7 mouse cellular contexts compared by ENCODE assay signal in the genomic region with DNA sequence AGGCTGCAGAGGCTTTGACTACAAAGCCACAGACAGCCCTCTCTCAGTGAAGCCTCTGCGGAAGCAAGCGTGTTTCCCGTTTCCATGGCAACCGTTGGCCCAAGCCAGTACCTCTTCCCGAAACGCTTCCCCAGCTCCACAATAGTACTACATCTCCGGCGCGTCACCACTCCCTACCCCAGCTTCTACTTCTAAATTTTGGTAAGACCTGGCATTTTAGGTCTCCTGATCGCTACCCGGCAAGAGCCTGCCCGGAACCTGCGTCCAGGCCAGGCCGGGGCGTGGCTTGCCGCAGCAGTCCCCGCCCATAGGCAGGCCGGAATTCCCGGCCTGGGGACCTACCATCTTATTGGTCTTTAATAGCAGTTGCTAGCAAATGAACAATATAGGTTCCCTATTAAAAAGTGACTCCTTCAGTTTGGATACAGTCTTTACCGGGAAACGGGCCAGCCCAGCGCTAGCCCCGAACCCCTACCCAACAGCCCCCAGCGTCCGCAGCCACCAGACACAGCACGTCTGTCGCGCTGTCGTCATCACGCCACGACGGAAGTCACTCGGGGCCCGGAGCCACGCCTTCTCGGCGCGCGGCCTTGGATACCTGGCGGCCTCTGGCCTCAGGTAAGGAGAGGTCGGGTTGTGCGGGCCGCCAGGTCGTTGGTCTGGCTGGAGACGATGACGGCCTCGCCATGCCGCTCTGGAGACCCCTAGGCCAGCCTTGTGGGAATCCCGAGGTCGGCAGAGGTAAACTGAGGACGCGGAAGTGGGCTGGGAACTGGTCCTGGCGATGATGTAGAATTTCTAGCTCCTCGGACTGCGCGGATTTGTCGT. TPM values are rescaled to one million over a fixed set of nuclear protein-coding genes. Genes with fewer than 3 reads are reported as not detected.
DNase-seq lines count a peak whose midpoint lies in the region; ATAC-seq and TF ChIP-seq lines count a peak whose summit lies in the region.

Ift52 (plus strand) TSS at position 439 of the 828 bp plus-strand sequence.

- intact Hi-C loops in left cerebral cortex, postnatal 4 days (cut with DNase I), result no loop called here

- WGBS in embryonic facial prominence, embryonic 10.5 days, result under 1% methylated on average over 57 of the region's 57 CpGs
- WGBS in intestine, postnatal 0 days, result under 1% methylated on average over 57 of the region's 57 CpGs
- WGBS in midbrain, embryonic 12.5 days, result under 1% methylated on average over 57 of the region's 57 CpGs
- WGBS in small intestine, adult 2 months, result under 1% methylated on average over 57 of the region's 57 CpGs

- H3K36me3 ChIP-seq in embryonic facial prominence, embryonic 10.5 days (replicated peaks), result 0 out of 2 replicates have a peak, but pooled peaks cover 4% of the 10 kb centered on the region
- no peaks in the 10 kb centered on the region; the same call in 1 of the 2 replicates for H3K36me3 ChIP-seq in intestine, postnatal 0 days (ENCODE audit: control insufficient read depth, insufficient read depth)
- H3K36me3 ChIP-seq in midbrain, embryonic 12.5 days, result no peaks in the 10 kb centered on the region
- no peaks in the 10 kb centered on the region for H3K36me3 ChIP-seq in small intestine, adult 2 months (ENCODE audit: control insufficient read depth, insufficient read depth, low read length)

- H3K27me3 ChIP-seq in embryonic facial prominence, embryonic 10.5 days (replicated peaks; ENCODE audit: low read depth, poor library complexity, severe bottlenecking), result no peaks in the 10 kb centered on the region
- no peaks in the 10 kb centered on the region for H3K27me3 ChIP-seq in intestine, postnatal 0 days (replicated peaks; ENCODE audit: control insufficient read depth, insufficient read depth, low read length)
- no peaks in the 10 kb centered on the region for H3K27me3 ChIP-seq in midbrain, embryonic 12.5 days
- no peaks in the 10 kb centered on the region for H3K27me3 ChIP-seq in small intestine, adult 2 months (ENCODE audit: control insufficient read depth, insufficient read depth, low read length)

- peak within 1 kb of the TSS; percentile 71 for H3K9ac ChIP-seq in intestine, postnatal 0 days (ENCODE audit: low read depth, low read length)
- peak within 1 kb of the TSS; percentile 78 for H3K9ac ChIP-seq in midbrain, embryonic 12.5 days (replicated peaks)

- H3K4me2 ChIP-seq in intestine, postnatal 0 days (replicated peaks; ENCODE audit: low read depth), result peak within 1 kb of the TSS; percentile 71
- H3K4me2 ChIP-seq in midbrain, embryonic 12.5 days (replicated peaks), result peak within 1 kb of the TSS; percentile 63

- TF ChIP-seq POLR2A in small intestine, adult 2 months (IDR thresholded peaks at IDR 0.05; ENCODE audit: low read depth, low read length), result peak; percentile 68; the same call in 1 of the 2 replicates

- H3K9me3 ChIP-seq in embryonic facial prominence, embryonic 10.5 days, result no peaks in the 10 kb centered on the region
- no peaks in the 10 kb centered on the region for H3K9me3 ChIP-seq in intestine, postnatal 0 days (ENCODE audit: control insufficient read depth)
- H3K9me3 ChIP-seq in midbrain, embryonic 12.5 days, result no peaks in the 10 kb centered on the region

- no peak for TF ChIP-seq CTCF in intestine, postnatal 0 days (IDR thresholded peaks at IDR 0.05; ENCODE audit: low read depth)
- TF ChIP-seq CTCF in small intestine, adult 2 months (IDR thresholded peaks at IDR 0.05; ENCODE audit: extremely low read depth, insufficient read length, insufficient replicate concordance, low read depth, low read length), result no peak

- peak; percentile 96 for ATAC-seq in intestine, postnatal 0 days
- peak; percentile 96 for ATAC-seq in midbrain, embryonic 12.5 days (ENCODE audit: low FRiP score, low read depth)

- H3K27ac ChIP-seq in embryonic facial prominence, embryonic 10.5 days (replicated peaks), result peak within 1 kb of the TSS; percentile 90
- peak within 1 kb of the TSS; percentile 74 for H3K27ac ChIP-seq in intestine, postnatal 0 days (ENCODE audit: low read depth, low read length)
- peak within 1 kb of the TSS; percentile 64 for H3K27ac ChIP-seq in midbrain, embryonic 12.5 days (replicated peaks)
- peak within 1 kb of the TSS; percentile 44 for H3K27ac ChIP-seq in small intestine, adult 2 months (ENCODE audit: insufficient read depth, low read depth, low read length)

- peak; percentile 96 for DNase-seq in adrenal gland, postnatal 10 days
- peak; percentile 92 for DNase-seq in embryonic facial prominence, embryonic 10.5 days (ENCODE audit: low spot score)
- peak; percentile 38 for DNase-seq in gonadal fat pad, adult 2 months (ENCODE audit: low read depth)
- peak; percentile 90 for DNase-seq in left cerebral cortex, postnatal 4 days

- H3K4me3 ChIP-seq in embryonic facial prominence, embryonic 10.5 days, result peak within 1 kb of the TSS; percentile 86
- H3K4me3 ChIP-seq in intestine, postnatal 0 days (ENCODE audit: low read depth, low read length), result peak within 1 kb of the TSS; percentile 93
- peak within 1 kb of the TSS; percentile 91 for H3K4me3 ChIP-seq in midbrain, embryonic 12.5 days
- H3K4me3 ChIP-seq in small intestine, adult 2 months (ENCODE audit: low read depth, low read length), result peak within 1 kb of the TSS; percentile 95

- H3K4me1 ChIP-seq in embryonic facial prominence, embryonic 10.5 days, result peaks cover 11% of the 10 kb centered on the region
- no peaks in the 10 kb centered on the region for H3K4me1 ChIP-seq in intestine, postnatal 0 days (replicated peaks; ENCODE audit: control insufficient read depth, insufficient read depth, low read length)
- H3K4me1 ChIP-seq in midbrain, embryonic 12.5 days, result peaks cover 11% of the 10 kb centered on the region
- peaks cover 1% of the 10 kb centered on the region; the same call in 1 of the 2 replicates for H3K4me1 ChIP-seq in small intestine, adult 2 months (ENCODE audit: control insufficient read depth, insufficient read depth, insufficient read length, low read length)

RNA-seq across cellular contexts. Expression of gene Ift52, which starts in this region (rescaled TPM):
- 10 to 100 TPM; 35.6 to 38.1 TPM for total RNA-seq in adrenal gland, postnatal 10 days (2021)
- 50.5 and 51.9 TPM in 2 replicates for polyA plus RNA-seq in embryonic facial prominence, embryonic 10.5 days (2016; fragmentation: Nextera tagmentation; extraction: Ambion mirVana)
- 34.3 and 35.2 TPM in 2 replicates for polyA plus RNA-seq in gonadal fat pad, adult 2 months (2012; rRNA removed)
- 30.0 and 36.4 TPM in 2 replicates for polyA plus RNA-seq in intestine, postnatal 0 days (2015; fragmentation: Nextera tagmentation; extraction: Ambion mirVana)
- 10 to 100 TPM; 23.6 to 26.2 TPM for total RNA-seq in left cerebral cortex, postnatal 4 days (2021)
- polyA plus RNA-seq in midbrain, embryonic 12.5 days (2016; fragmentation: Nextera tagmentation; extraction: Ambion mirVana), result 53.5 and 58.9 TPM in 2 replicates
- 4.5 and 10.0 TPM in 2 replicates for polyA plus RNA-seq in small intestine, adult 2 months (2012; rRNA removed)

Comparison
In these comparisons a context has a peak if more than half of its experiments do, and no peak if none do; other contexts are left out.
1. Peak in every context shown above with its lines: DNase-seq, ATAC-seq, H3K4me3 ChIP-seq and H3K27ac ChIP-seq.
2. DNase-seq: peak in every context shown above with its lines; median percentile 96 in adrenal gland, postnatal 10 days; 92 in embryonic facial prominence, embryonic 10.5 days; 90 in left cerebral cortex, postnatal 4 days; 38 in gonadal fat pad, adult 2 months.